Mouse (Mus musculus): ENCODE measurements at regions not wholly inside any gene's neighbourhood (a gene's known extent, or its start where the extent isn't known, plus 50 kb on each side); places are given as distances from the start of the nearest gene placed in this dataset.
"Not testable (repeated sequence)": the region's sequence is repeated elsewhere in the genome, so short reads cannot be mapped to it uniquely, and the experiment has no call there.

DNA sequence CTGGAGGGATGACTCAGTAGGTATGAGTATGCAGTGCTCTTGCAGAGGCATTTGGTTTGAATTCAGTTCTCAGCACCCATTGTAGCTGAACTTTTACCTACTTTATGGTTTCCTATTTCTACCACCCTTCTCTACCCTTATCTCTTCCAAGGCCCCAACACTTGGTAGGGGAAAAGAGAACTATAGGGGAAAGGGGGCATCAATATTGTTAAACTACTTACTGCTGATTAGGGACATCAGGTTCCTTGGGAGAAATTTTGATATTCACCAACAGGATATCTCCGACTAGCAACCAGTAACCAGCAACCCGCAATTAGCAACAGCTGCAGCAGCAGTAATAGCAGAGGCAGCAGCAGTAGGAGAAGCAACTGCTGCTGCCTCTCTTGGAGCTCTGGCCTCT, 906.3 kb downstream of the Diaph2 start:
- CTCF ChIA-PET: no interaction called here
- POLR2A ChIA-PET: no interaction called here
- peaks cover 10% of the 10 kb centered on the region for H3K27me3 ChIP-seq
- TF ChIP-seq CTCF (IDR thresholded peaks at IDR 0.05): no peak
- DNase-seq (ENCODE audit: low read depth, low spot score): no peak
- no peak for ATAC-seq
- in situ Hi-C loops (cut with MboI; ENCODE audit: low pct_unique_long_range_greater_than_20kb): no loop called here

DNA sequence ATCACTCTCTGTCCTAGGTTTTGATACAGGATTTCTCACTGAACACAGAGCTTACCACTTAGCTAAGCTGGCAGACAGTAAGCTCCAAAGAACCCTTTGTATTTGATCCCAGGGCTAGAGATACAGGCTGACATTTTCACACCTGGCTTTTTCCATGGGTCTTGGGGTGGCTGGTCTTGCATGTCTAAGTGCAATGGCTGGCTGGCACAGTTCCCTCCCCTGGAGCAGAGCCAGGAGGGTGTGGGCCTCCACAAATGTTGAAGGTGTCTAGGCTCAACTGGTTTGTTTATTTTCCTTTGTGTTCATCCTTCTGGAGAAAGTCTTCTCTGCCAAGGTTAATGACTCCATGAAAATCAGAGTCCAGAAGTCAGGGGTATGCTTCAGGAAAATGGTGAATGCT, 934.8 kb downstream of the Diaph2 start:
- no peak for ATAC-seq
- TF ChIP-seq CTCF (IDR thresholded peaks at IDR 0.05): no peak
- H3K27me3 ChIP-seq: peaks cover 10% of the 10 kb centered on the region
- in situ Hi-C loops (cut with MboI; ENCODE audit: low pct_unique_long_range_greater_than_20kb): no loop called here
- DNase-seq (ENCODE audit: low read depth, low spot score): no peak
- ChIA-PET POLR2A (interaction anchor here (0.8 kb wide), 1 partner anchor 10 kb away, joined by 3 read pairs; no protein-coding TSS in a partner anchor), CTCF (no interaction called here)

DNA sequence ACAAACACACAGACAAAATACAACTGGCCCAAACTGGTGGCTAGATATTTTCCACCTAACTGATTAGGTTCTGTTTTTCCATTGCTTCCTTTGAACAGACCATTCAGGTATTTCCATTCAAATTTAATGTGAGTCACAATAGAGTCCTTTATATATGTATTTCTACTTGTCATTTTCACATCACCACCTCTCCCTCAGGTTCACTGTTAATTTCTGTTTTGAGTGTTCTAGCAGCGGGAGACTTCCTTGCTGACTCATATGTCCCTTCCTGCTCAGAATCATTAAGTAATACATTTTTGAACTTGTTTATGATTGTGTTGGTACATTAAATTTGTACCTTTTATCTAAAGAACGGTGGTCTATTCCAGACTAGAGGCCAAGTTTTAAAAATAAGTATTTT, 959.4 kb downstream of the Diaph2 start:
- POLR2A ChIA-PET: no interaction called here
- in situ Hi-C loops (cut with MboI; ENCODE audit: low pct_unique_long_range_greater_than_20kb): no loop called here
- no peaks in the 10 kb centered on the region for H3K27me3 ChIP-seq
- no peak for TF ChIP-seq CTCF (IDR thresholded peaks at IDR 0.05)
- ATAC-seq: no peak
- DNase-seq (ENCODE audit: low read depth, low spot score): no peak
- CTCF ChIA-PET: no interaction called here

DNA sequence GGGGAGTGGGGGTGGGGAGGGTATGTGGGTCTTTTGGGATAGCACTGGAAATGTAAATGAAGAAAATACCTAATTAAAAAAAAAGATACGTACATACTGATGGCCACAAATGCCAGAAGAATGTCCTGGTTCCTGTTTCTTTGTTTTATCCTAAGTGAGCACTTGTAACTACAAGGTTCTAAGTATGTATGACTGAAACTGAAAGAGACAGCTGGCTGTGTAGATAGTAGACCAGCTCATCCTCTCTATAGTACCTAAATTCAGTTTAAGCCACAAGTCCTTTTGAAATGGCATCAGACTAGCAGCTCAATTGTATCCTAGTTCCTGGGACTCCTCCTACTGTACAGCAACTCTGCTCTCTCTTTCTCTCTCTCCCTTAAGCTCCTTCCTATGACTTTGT, 994.6 kb downstream of the Diaph2 start:
- ATAC-seq; POLR2A ChIA-PET; DNase-seq (ENCODE audit: low read depth, low spot score); CTCF ChIA-PET; H3K27me3 ChIP-seq; in situ Hi-C loops (cut with MboI; ENCODE audit: low pct_unique_long_range_greater_than_20kb): not testable (repeated sequence)

Data from Patski (cell line).